Mouse (Mus musculus) liver, embryonic 11.5 days (tissue): ENCODE data around the gene Cables2. TPM values are rescaled to one million over a fixed set of nuclear protein-coding genes. Genes with fewer than 3 reads are reported as not detected.

ENCODE experiments used
- ATAC-seq: fragments of 200-750 bp; cut with Nextera tagmentation; replicated peaks from 2 replicates; pipeline ENCODE4 v1.8.0; 2017; ENCODE audit warnings: moderate number of reproducible peaks, mild to moderate bottlenecking, moderate TSS enrichment, moderate library complexity; ENCODE audit not compliant: low FRiP score
- DNase-seq: peaks from one replicate; pipeline ENCODE4 v3.0.0-alpha.2; 2017; ENCODE audit warnings: low spot score
- H3K27ac ChIP-seq: fragments of 300-500 bp; sonication (generic); 2 replicates; pipeline ENCODE4 v1.5.1; 2014; ENCODE audit warnings: mild to moderate bottlenecking, low read depth, low read length, control low read depth
- H3K27me3 ChIP-seq: fragments of 300-500 bp; sonication (generic); replicated peaks from 2 replicates; pipeline ENCODE4 v1.6.1; 2014; ENCODE audit warnings: low read length, mixed read lengths; ENCODE audit not compliant: control insufficient read depth, insufficient read depth
- H3K36me3 ChIP-seq: fragments of 300-500 bp; sonication (generic); 2 replicates; pipeline ENCODE4 v1.6.1; 2014; ENCODE audit warnings: mild to moderate bottlenecking, low read length, moderate library complexity, mixed read lengths; ENCODE audit not compliant: control insufficient read depth, insufficient read depth
- H3K4me1 ChIP-seq: fragments of 300-500 bp; sonication (generic); replicated peaks from 2 replicates; pipeline ENCODE4 v1.6.1; 2014; ENCODE audit warnings: low read length, mixed read lengths; ENCODE audit not compliant: control insufficient read depth, insufficient read depth
- H3K4me2 ChIP-seq: fragments of 300-500 bp; sonication (generic); 2 replicates; pipeline ENCODE4 v1.6.1; 2014; ENCODE audit warnings: mild to moderate bottlenecking, control low read depth, moderate library complexity
- H3K4me3 ChIP-seq: fragments of 300-500 bp; sonication (generic); 2 replicates; pipeline ENCODE4 v1.5.1; 2014; ENCODE audit warnings: low read depth, low read length, control low read depth
- H3K9ac ChIP-seq: fragments of 300-500 bp; sonication (generic); 2 replicates; pipeline ENCODE4 v1.6.1; 2014; ENCODE audit warnings: low read depth, low read length, control low read depth
- H3K9me3 ChIP-seq: fragments of 300-500 bp; sonication (generic); 2 replicates; pipeline ENCODE4 v1.6.1; 2016; ENCODE audit warnings: low read length, inconsistent platforms, mixed read lengths; ENCODE audit not compliant: control insufficient read depth
- WGBS: fragments of 180-500 bp; shearing (Covaris S2); extraction: QIAGEN DNeasy Blood & Tissue Kit; methylation state at CpG from one replicate; pipeline ENCODE4 v1.1.7; 2014; 5-methylcytosine and 5-hydroxymethylcytosine counted together
- polyA plus RNA-seq: library from polyadenylated mRNA; unstranded; fragments of >200 nt; fragmentation: Nextera tagmentation; extraction: Ambion mirVana; gene quantifications from 2 replicates; pipeline ENCODE4 v1.2.1, GENCODE M21; 2014

The Cables2 gene
- polyA plus RNA-seq, 1 experiment from 2014 or later, result 9.4 TPM

GRCm38 (mm10) chr2:180229129-180229528, 44.2 kb downstream of the Cables2 start:
- DNase-seq (no peak), ATAC-seq (no peak)
- Histone ChIP-seq H3K4me1 (peaks cover 18% of the 10 kb centered on the region), H3K9me3 (no peaks in the 10 kb centered on the region), H3K27me3 (peaks cover 33% of the 10 kb centered on the region), H3K36me3 (no peaks in the 10 kb centered on the region), H3K27ac (no peak overlapping the region), H3K9ac (no peak overlapping the region), H3K4me2 (no peak overlapping the region), H3K4me3 (no peak overlapping the region)
- 75% methylated on average over 3 of the region's 3 CpGs for WGBS

DNA sequence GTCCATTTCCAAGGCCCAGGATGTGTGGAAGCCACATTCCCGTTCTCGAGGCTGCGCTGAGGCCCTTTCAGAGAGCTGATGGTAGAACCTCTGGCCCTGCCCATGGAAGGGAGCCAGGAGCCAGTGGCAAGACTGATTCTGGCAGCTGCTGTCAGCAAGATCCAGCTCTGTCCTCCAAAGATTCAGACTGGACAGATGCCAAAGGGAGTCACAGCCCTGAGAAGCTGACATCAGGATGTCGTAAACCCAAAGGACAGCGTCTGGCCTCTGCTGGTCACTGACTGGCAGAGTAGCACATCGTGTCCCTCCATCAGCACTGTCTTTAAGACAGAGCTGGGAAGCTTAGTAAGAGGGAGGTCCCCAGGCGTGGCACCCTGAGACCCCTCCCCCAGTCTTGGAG, 44.7 kb downstream of the Cables2 start:
- no peak overlapping the region for H3K9ac ChIP-seq
- H3K4me1 ChIP-seq, result peaks cover 17% of the 10 kb centered on the region
- no peaks in the 10 kb centered on the region for H3K9me3 ChIP-seq
- no peak overlapping the region for H3K27ac ChIP-seq
- no peak overlapping the region for H3K4me2 ChIP-seq
- no peaks in the 10 kb centered on the region for H3K36me3 ChIP-seq
- DNase-seq (no peak), ATAC-seq (no peak)
- H3K27me3 ChIP-seq, result peaks cover 38% of the 10 kb centered on the region
- WGBS, result 63% methylated on average over 7 of the region's 7 CpGs
- H3K4me3 ChIP-seq, result no peak overlapping the region

GRCm38 (mm10) chr2:180228060-180228458, 45.2 kb downstream of the Cables2 start:
- no peak overlapping the region for H3K27ac ChIP-seq
- 56% methylated on average over 6 of the region's 6 CpGs for WGBS
- H3K36me3 ChIP-seq, result no peaks in the 10 kb centered on the region
- peak overlapping the region; percentile 59; the same call in 1 of the 2 replicates for H3K4me2 ChIP-seq
- no peak overlapping the region for H3K9ac ChIP-seq
- H3K4me3 ChIP-seq, result no peak overlapping the region
- no peaks in the 10 kb centered on the region for H3K9me3 ChIP-seq
- no peak for ATAC-seq
- no peak for DNase-seq
- peaks cover 42% of the 10 kb centered on the region for H3K27me3 ChIP-seq
- H3K4me1 ChIP-seq, result peaks cover 16% of the 10 kb centered on the region

- Histone ChIP-seq H3K27ac (no peak overlapping the region; the same call in 1 of the 2 replicates), H3K9ac (no peak overlapping the region), H3K36me3 (no peaks in the 10 kb centered on the region), H3K4me1 (peaks cover 11% of the 10 kb centered on the region), H3K4me2 (peak overlapping the region; percentile 59), H3K27me3 (peaks cover 44% of the 10 kb centered on the region), H3K9me3 (no peaks in the 10 kb centered on the region), H3K4me3 (peak overlapping the region; percentile 30)
- 2% methylated on average over 21 of the region's 21 CpGs for WGBS
- DNase-seq, result peak; percentile 69
- ATAC-seq, result peak; percentile 61
These were observed 45.8 kb downstream of the Cables2 start for GRCm38 (mm10) chr2:180227262-180228059.

- Histone ChIP-seq H3K4me3 (peak within 1 kb of the TSS; percentile 64), H3K9ac (peak within 1 kb of the TSS; percentile 50; the same call in 1 of the 2 replicates), H3K36me3 (no peaks in the 10 kb centered on the region), H3K27ac (peak within 1 kb of the TSS; percentile 32; the same call in 1 of the 2 replicates), H3K4me1 (peaks cover 18% of the 10 kb centered on the region), H3K9me3 (no peaks in the 10 kb centered on the region), H3K27me3 (peaks cover 44% of the 10 kb centered on the region), H3K4me2 (peak within 1 kb of the TSS; percentile 97)
- DNase-seq (peak; percentile 63), ATAC-seq (peak; percentile 71)
- WGBS, result under 1% methylated on average over 34 of the region's 37 CpGs
These were observed 47.4 kb downstream of the Cables2 start, which contains the start of gene Lama5 for GRCm38 (mm10) chr2:180225762-180226378. Gene Lama5, minus strand, starts transcription at chr2:180225859.

GRCm38 (mm10) chr2:180225044-180225761, 48.1 kb downstream of the Cables2 start:
- H3K9ac ChIP-seq, result peak overlapping the region; percentile 50; the same call in 1 of the 2 replicates
- peak overlapping the region; percentile 97 for H3K4me2 ChIP-seq
- no peaks in the 10 kb centered on the region for H3K9me3 ChIP-seq
- ATAC-seq (peak; percentile 28), DNase-seq (peak; percentile 58)
- peak overlapping the region; percentile 32; the same call in 1 of the 2 replicates for H3K27ac ChIP-seq
- peak overlapping the region; percentile 64 for H3K4me3 ChIP-seq
- peaks cover 18% of the 10 kb centered on the region for H3K4me1 ChIP-seq
- peaks cover 44% of the 10 kb centered on the region for H3K27me3 ChIP-seq
- no peaks in the 10 kb centered on the region for H3K36me3 ChIP-seq
- under 1% methylated on average over 53 of the region's 55 CpGs for WGBS

- peaks cover 47% of the 10 kb centered on the region for H3K27me3 ChIP-seq
- H3K4me2 ChIP-seq, result peak overlapping the region; percentile 97
- no peak overlapping the region; the same call in 1 of the 2 replicates for H3K27ac ChIP-seq
- 5% methylated on average over 12 of the region's 13 CpGs for WGBS
- peaks cover 18% of the 10 kb centered on the region for H3K4me1 ChIP-seq
- peak overlapping the region; percentile 50; the same call in 1 of the 2 replicates for H3K9ac ChIP-seq
- DNase-seq (no peak), ATAC-seq (no peak)
- peak overlapping the region; percentile 64 for H3K4me3 ChIP-seq
- H3K36me3 ChIP-seq, result no peaks in the 10 kb centered on the region
- H3K9me3 ChIP-seq, result no peaks in the 10 kb centered on the region
These were observed 48.7 kb downstream of the Cables2 start for GRCm38 (mm10) chr2:180224647-180225043.

- Histone ChIP-seq H3K27ac (no peak overlapping the region), H3K27me3 (peaks cover 46% of the 10 kb centered on the region), H3K4me2 (no peak overlapping the region), H3K36me3 (no peaks in the 10 kb centered on the region), H3K9me3 (no peaks in the 10 kb centered on the region), H3K4me1 (peaks cover 17% of the 10 kb centered on the region), H3K9ac (no peak overlapping the region), H3K4me3 (no peak overlapping the region)
- DNase-seq (no peak), ATAC-seq (no peak; the same call in 1 of the 2 replicates)
- 23% methylated on average over 6 of the region's 6 CpGs for WGBS
These were observed 51.0 kb downstream of the Cables2 start for GRCm38 (mm10) chr2:180222250-180222649.
